Mouse (Mus musculus) CH12.LX (cell line): Measurements from ENCODE around the gene Mms19. TPM values are rescaled to one million over a fixed set of nuclear protein-coding genes. Genes with fewer than 3 reads are reported as not detected.

Source experiments
- DNase-seq: peaks from one replicate; pipeline ENCODE4 v3.0.0-alpha.2; 2013; ENCODE audit errors: extremely low read depth
- H3K27ac ChIP-seq: 2 replicates; pipeline ENCODE4 v1.5.1; 2012; ENCODE audit warnings: low read depth, mild to moderate bottlenecking, control low read depth, moderate library complexity; ENCODE audit not compliant: insufficient read depth
- H3K27me3 ChIP-seq: replicated peaks from 2 replicates; pipeline ENCODE3; 2012; ENCODE audit warnings: inconsistent platforms
- H3K36me3 ChIP-seq, 2 experiments: replicated peaks in 1 of 2; 2 replicates each; pipeline versions ENCODE3 to v1.6.1; 2012; ENCODE audit warnings: inconsistent platforms in 1 of 2, low read length in 1 of 2, mild to moderate bottlenecking in 1 of 2, mixed read lengths in 1 of 2, moderate library complexity in 1 of 2; ENCODE audit not compliant: control insufficient read depth in 1 of 2, insufficient read depth in 1 of 2
- H3K4me1 ChIP-seq, 2 experiments: 2 replicates each; pipeline ENCODE4 v1.6.1; 2012; ENCODE audit warnings: inconsistent platforms in 1 of 2, moderate library complexity in 1 of 2; ENCODE audit not compliant: insufficient read depth in 2 of 2, control insufficient read depth in 1 of 2
- H3K4me2 ChIP-seq: 2 replicates; pipeline ENCODE4 v1.6.1; 2012; ENCODE audit warnings: low read depth, mild to moderate bottlenecking, control low read depth; ENCODE audit not compliant: poor library complexity, insufficient read depth, severe bottlenecking
- H3K4me3 ChIP-seq, 3 experiments: fragments of 150-350 bp in 1 of 3; sonication (generic) in 1 of 3; replicated peaks in 1 of 3; 2 replicates each; pipeline versions ENCODE3 to v1.5.1; 2011 to 2012; ENCODE audit warnings: low read depth in 2 of 3, low read length in 2 of 3, mild to moderate bottlenecking in 2 of 3, moderate library complexity in 2 of 3, control low read depth in 1 of 3, improper control_type of control experiment in 1 of 3, inconsistent platforms in 1 of 3, mixed read lengths in 1 of 3; ENCODE audit not compliant: poor library complexity in 1 of 3
- H3K79me2 ChIP-seq: replicated peaks from 2 replicates; pipeline ENCODE4 v1.6.1; 2012; ENCODE audit warnings: mild to moderate bottlenecking, moderate library complexity; ENCODE audit not compliant: control insufficient read depth, poor library complexity, insufficient read depth, severe bottlenecking; ENCODE audit errors: extremely low read depth
- H3K9ac ChIP-seq: 2 replicates; pipeline ENCODE4 v1.6.1; 2012; ENCODE audit warnings: low read depth, mild to moderate bottlenecking, control low read depth, moderate library complexity; ENCODE audit not compliant: insufficient read depth
- H3K9me3 ChIP-seq: replicated peaks from 2 replicates; pipeline ENCODE3; 2012; ENCODE audit warnings: low read length, inconsistent platforms, mixed read lengths
- CTCF ChIP-seq, 2 experiments: IDR thresholded peaks in 1 of 2; conservative IDR thresholded peaks in 1 of 2; 2 replicates each; pipeline ENCODE4 v1.5.1; 2011 to 2012; ENCODE audit warnings: low read depth in 2 of 2, low read length in 2 of 2, improper control_type of control experiment in 1 of 2, inconsistent platforms in 1 of 2, mild to moderate bottlenecking in 1 of 2, moderate library complexity in 1 of 2
- E2F4 ChIP-seq: IDR thresholded peaks from 2 replicates; pipeline ENCODE4 v1.6.1; 2011; ENCODE audit warnings: low read depth, low read length, improper control_type of control experiment; ENCODE audit not compliant: insufficient replicate concordance
- ETS1 ChIP-seq: conservative IDR thresholded peaks from 2 replicates; pipeline ENCODE4 v1.6.1; 2012; ENCODE audit warnings: low read depth, mild to moderate bottlenecking, inconsistent platforms, low read length, improper control_type of control experiment, moderate library complexity
- MAFK ChIP-seq: IDR thresholded peaks from 2 replicates; pipeline ENCODE4 v1.6.1; 2011; ENCODE audit warnings: low read length, improper control_type of control experiment; ENCODE audit not compliant: insufficient replicate concordance
- MAZ ChIP-seq: IDR thresholded peaks from 2 replicates; pipeline ENCODE4 v1.6.1; 2012; ENCODE audit warnings: low read depth, mild to moderate bottlenecking, inconsistent platforms, low read length, improper control_type of control experiment, moderate library complexity
- MYC ChIP-seq: IDR thresholded peaks from 2 replicates; pipeline ENCODE4 v1.6.1; 2011; ENCODE audit warnings: low read depth, mild to moderate bottlenecking, improper control_type of control experiment, low read length
- NELFE ChIP-seq: IDR thresholded peaks from 2 replicates; pipeline ENCODE4 v1.6.1; 2011; ENCODE audit warnings: low read depth, low read length, improper control_type of control experiment
- POLR2AphosphoS2 ChIP-seq: IDR thresholded peaks from 2 replicates; pipeline ENCODE4 v1.6.1; 2011; ENCODE audit warnings: low read depth, low read length, improper control_type of control experiment
- RAD21 ChIP-seq: IDR thresholded peaks from 2 replicates; pipeline ENCODE4 v1.6.1; 2011; ENCODE audit warnings: low read depth, mild to moderate bottlenecking, low read length, improper control_type of control experiment, moderate library complexity
- TBP ChIP-seq: conservative IDR thresholded peaks from 2 replicates; pipeline ENCODE4 v1.6.1; 2011; ENCODE audit warnings: low read depth, low read length, improper control_type of control experiment
- TCF12 ChIP-seq: IDR thresholded peaks from 2 replicates; pipeline ENCODE4 v1.6.1; 2014; ENCODE audit warnings: low read depth, mild to moderate bottlenecking, inconsistent platforms, low read length, improper control_type of control experiment
- USF1 ChIP-seq: IDR thresholded peaks from 2 replicates; pipeline ENCODE4 v1.6.1; 2014; ENCODE audit warnings: low read depth, mild to moderate bottlenecking, inconsistent platforms, low read length, improper control_type of control experiment
- dilution Hi-C: fragments of 300-500 bp; cut with MboI; formaldehyde crosslinking; loops from 2 replicates; pipeline ENCODE4 v1.14.3; 2020; ENCODE audit warnings: low sequenced_read_pairs; ENCODE audit not compliant: extremely low pct_unique_long_range_greater_than_20kb, extremely low pct_ligation_motif_present
- in situ Hi-C: fragments of 300-500 bp; cut with MboI; formaldehyde crosslinking; loops from 3 replicates; pipeline ENCODE4 v1.14.3; 2019; ENCODE audit warnings: low sequenced_read_pairs, low pct_ligation_motif_present, low pct_unique_long_range_greater_than_20kb, mixed read lengths
- polyA plus RNA-seq: library from polyadenylated mRNA; unstranded; fragments of >175 nt; gene quantifications from 2 replicates; pipeline ENCODE4 v1.2.1, GENCODE M21; 2012; ENCODE audit warnings: low read depth; ENCODE audit not compliant: insufficient read length
- total RNA-seq, 2 experiments: library from RNA; depleted of rRNA; stranded (reverse); fragments of 300-350 nt in 1 of 2; fragments of >200 nt in 1 of 2; gene quantifications; 2 replicates each; pipeline ENCODE4 v1.2.3; 2012 to 2014

Gene Mms19
- total and polyA plus RNA-seq, 3 experiments: 32.1 to 46.3 (median 43.3) TPM

DNA sequence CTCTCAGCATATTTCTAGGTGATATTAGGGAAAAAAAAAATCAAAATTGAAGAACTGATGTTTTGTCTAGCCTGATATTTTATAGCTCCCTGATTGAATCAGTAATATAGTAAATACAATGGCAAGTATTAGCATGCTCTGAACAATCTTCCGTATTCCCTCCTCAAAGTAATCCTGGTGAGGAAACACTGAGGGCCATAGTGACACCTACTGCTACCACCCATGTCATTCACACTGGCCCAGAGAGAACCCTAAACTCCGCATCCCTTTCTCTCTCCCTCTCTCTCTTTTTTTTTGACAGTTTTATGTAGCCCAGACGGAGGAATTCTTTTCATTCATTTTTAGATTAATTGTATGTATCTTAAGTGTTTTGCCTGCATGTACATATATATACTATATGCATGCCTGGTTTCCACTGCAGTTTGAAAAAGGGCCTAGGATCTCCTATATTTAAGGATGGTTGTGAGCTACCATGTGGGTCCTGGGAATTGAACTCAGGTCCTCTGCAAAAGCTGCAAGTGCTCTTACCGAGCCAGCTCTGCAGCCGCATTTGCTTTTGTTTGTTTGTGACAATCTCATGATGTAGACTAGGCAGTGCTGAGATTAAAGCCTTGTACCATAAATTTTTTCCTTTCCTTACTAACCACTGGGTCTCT is 60.4 kb downstream of the Mms19 start:
- peaks cover 7% of the 10 kb centered on the region for H3K79me2 ChIP-seq
- in situ Hi-C loops: no loop called here

DNA sequence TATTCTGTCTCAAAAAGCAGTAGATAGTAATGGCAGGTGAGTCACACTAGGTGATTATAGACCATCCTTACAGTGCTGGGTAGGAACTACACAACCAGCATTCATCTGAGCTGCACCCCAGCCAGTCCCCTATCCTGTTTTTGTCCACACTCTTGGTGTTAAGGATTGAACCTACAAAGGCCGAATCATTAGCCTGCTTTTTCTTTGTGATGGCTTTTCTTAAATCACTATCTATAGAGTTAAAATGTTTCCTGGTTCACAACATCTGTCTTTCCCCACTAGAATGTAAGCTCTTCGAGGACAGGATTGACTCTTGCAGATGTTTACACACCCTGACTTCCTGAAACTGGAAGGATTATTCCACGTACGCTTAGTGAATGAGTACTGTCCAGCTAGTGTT is 61.5 kb downstream of the Mms19 start:
- Histone ChIP-seq H3K9me3 (no peaks in the 10 kb centered on the region), H3K4me2 (no peak overlapping the region), H3K4me1 (peaks cover 3 to 17% of the 10 kb centered on the region in 2 experiments; a peak in 2 of 4 replicates), H3K9ac (no peak overlapping the region)
- in situ Hi-C loops: no loop called here
- TF ChIP-seq POLR2AphosphoS2: peak; percentile 78
- TF ChIP-seq MAZ: no peak
- no peak for TF ChIP-seq NELFE
- TF ChIP-seq TCF12: no peak
- TF ChIP-seq RAD21: no peak
- no peak for TF ChIP-seq ETS1
- no peak for TF ChIP-seq MAFK
- TF ChIP-seq E2F4: no peak
- TF ChIP-seq, all 38 proteins: peak for 1
- Histone ChIP-seq H3K27me3 (no peaks in the 10 kb centered on the region), H3K4me3 (no peak overlapping the region), H3K27ac (no peak overlapping the region), H3K36me3 (peaks cover 61 to 85% of the 10 kb centered on the region in 2 experiments), H3K79me2 (peaks cover 17% of the 10 kb centered on the region)
- dilution Hi-C loops: no loop called here
- DNase-seq: no peak

More for the DNA sequence above, 60.4 kb downstream of the Mms19 start:
- no peak for TF ChIP-seq TBP
- TF ChIP-seq MYC: no peak
- no peak for TF ChIP-seq USF1
- peak; percentile 78 for TF ChIP-seq POLR2AphosphoS2
- TF ChIP-seq CTCF (conservative IDR thresholded peaks at IDR 0.05 in 1 of 2, IDR thresholded peaks at IDR 0.05 in 1 of 2; ENCODE audit: low read depth in 2 of 2, low read length in 2 of 2): no peak
- TF ChIP-seq, all 38 proteins: peak for 1
- Histone ChIP-seq H3K4me1 (peaks cover 0 to 7% of the 10 kb centered on the region in 2 experiments; a peak in 1 of 4 replicates), H3K4me3 (no peak overlapping the region), H3K9me3 (no peaks in the 10 kb centered on the region), H3K4me2 (no peak overlapping the region), H3K36me3 (peaks cover 60 to 85% of the 10 kb centered on the region in 2 experiments), H3K9ac (no peak overlapping the region), H3K27me3 (no peaks in the 10 kb centered on the region), H3K27ac (no peak overlapping the region)
- dilution Hi-C loops: no loop called here
- DNase-seq: no peak

DNA sequence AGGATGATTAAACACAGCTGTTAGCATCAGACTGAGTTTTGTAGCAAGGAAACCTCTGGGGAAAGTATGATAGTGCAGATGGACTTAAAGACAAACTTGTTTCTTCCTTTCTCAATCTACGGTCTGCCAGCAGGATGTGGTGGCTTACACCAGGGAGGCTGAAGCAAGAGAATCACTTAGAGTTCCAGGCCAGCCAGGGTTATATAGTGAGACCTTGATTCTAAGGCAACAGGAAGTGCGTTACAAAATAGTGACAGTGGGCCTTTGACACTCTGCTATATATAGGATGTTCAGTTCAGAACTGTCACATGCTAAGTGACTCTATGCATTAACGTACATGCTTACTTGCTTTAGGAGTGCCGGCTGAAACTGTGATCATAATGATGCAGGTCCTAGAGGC is 64.1 kb downstream of the Mms19 start:
- Histone ChIP-seq H3K27ac (no peak overlapping the region), H3K9ac (no peak overlapping the region), H3K36me3 (peaks cover 42 to 71% of the 10 kb centered on the region in 2 experiments), H3K4me2 (no peak overlapping the region), H3K79me2 (peaks cover 42% of the 10 kb centered on the region), H3K4me3 (no peak overlapping the region), H3K9me3 (no peaks in the 10 kb centered on the region), H3K27me3 (no peaks in the 10 kb centered on the region), H3K4me1 (peaks cover 6 to 20% of the 10 kb centered on the region in 2 experiments; a peak in 2 of 4 replicates)
- no peak for TF ChIP-seq ETS1
- no peak for DNase-seq
- in situ Hi-C loops (no loop called here), dilution Hi-C loops (no loop called here)
